Mouse (Mus musculus) MEL (cell line): ENCODE results near the gene Pi4kb. TPM values are rescaled to one million over a fixed set of nuclear protein-coding genes. Genes with fewer than 3 reads are reported as not detected.

ENCODE experiments used
- DNase-seq: peaks from one replicate; pipeline ENCODE4 v3.0.0; 2011; ENCODE audit warnings: low read depth, low spot score
- H3K27ac ChIP-seq: 2 replicates; pipeline ENCODE4 v1.5.1; 2012; ENCODE audit warnings: low read depth, mild to moderate bottlenecking, control low read depth, low read length, moderate library complexity; ENCODE audit not compliant: control insufficient read depth
- H3K27me3 ChIP-seq, 2 experiments: fragments of 150-350 bp in 1 of 2; sonication (generic) in 1 of 2; 2 replicates each; pipeline ENCODE4 v1.6.1; 2012; ENCODE audit warnings: low read length in 2 of 2, mild to moderate bottlenecking in 2 of 2, improper control_type of control experiment in 1 of 2, moderate library complexity in 1 of 2; ENCODE audit not compliant: insufficient read depth in 2 of 2, control insufficient read depth in 1 of 2
- H3K36me3 ChIP-seq, 2 experiments: 2 replicates each; pipeline ENCODE4 v1.6.1; 2012 to 2014; ENCODE audit warnings: low read length in 2 of 2, improper control_type of control experiment in 1 of 2, inconsistent platforms in 1 of 2, mild to moderate bottlenecking in 1 of 2; ENCODE audit not compliant: insufficient read depth in 2 of 2, control insufficient read depth in 1 of 2
- H3K4me1 ChIP-seq, 2 experiments: fragments of 150-350 bp in 1 of 2; sonication (generic) in 1 of 2; 2 replicates each; pipeline ENCODE4 v1.6.1; 2012; ENCODE audit warnings: low read length in 2 of 2, improper control_type of control experiment in 1 of 2, mild to moderate bottlenecking in 1 of 2; ENCODE audit not compliant: insufficient read depth in 2 of 2, control insufficient read depth in 1 of 2
- H3K4me3 ChIP-seq, 2 experiments: fragments of 150-350 bp in 1 of 2; sonication (generic) in 1 of 2; 2 replicates each; pipeline ENCODE4 v1.5.1; 2012; ENCODE audit warnings: low read depth in 2 of 2, low read length in 2 of 2, mild to moderate bottlenecking in 2 of 2, moderate library complexity in 2 of 2, control low read depth in 1 of 2, improper control_type of control experiment in 1 of 2; ENCODE audit not compliant: control insufficient read depth in 1 of 2, insufficient read depth in 1 of 2
- H3K79me2 ChIP-seq: 2 replicates; pipeline ENCODE4 v1.6.1; 2012; ENCODE audit warnings: mild to moderate bottlenecking, low read length, moderate library complexity; ENCODE audit not compliant: control insufficient read depth, poor library complexity, insufficient read depth
- H3K9ac ChIP-seq: 2 replicates; pipeline ENCODE4 v1.6.1; 2012; ENCODE audit warnings: low read depth, mild to moderate bottlenecking, control low read depth, low read length, moderate library complexity; ENCODE audit not compliant: control insufficient read depth, poor library complexity, severe bottlenecking
- H3K9me3 ChIP-seq: fragments of 150-350 bp; sonication (generic); replicated peaks from 2 replicates; pipeline ENCODE4 v1.6.1; 2012; ENCODE audit warnings: mild to moderate bottlenecking, low read length, improper control_type of control experiment, moderate library complexity; ENCODE audit not compliant: insufficient read depth
- BHLHE40 ChIP-seq: IDR thresholded peaks from 2 replicates; pipeline ENCODE4 v1.6.1; 2012; ENCODE audit warnings: low read depth, mild to moderate bottlenecking, inconsistent platforms, low read length, improper control_type of control experiment, borderline replicate concordance
- EP300 ChIP-seq, 2 experiments: IDR thresholded peaks; 2 replicates each; pipeline ENCODE4 v1.6.1; 2011; ENCODE audit warnings: improper control_type of control experiment in 2 of 2, low read length in 2 of 2, low read depth in 1 of 2, mild to moderate bottlenecking in 1 of 2
- ETS1 ChIP-seq: IDR thresholded peaks from 2 replicates; pipeline ENCODE4 v1.6.1; 2012; ENCODE audit warnings: low read depth, mild to moderate bottlenecking, inconsistent platforms, low read length, improper control_type of control experiment, moderate library complexity
- GATA1 ChIP-seq: IDR thresholded peaks from 2 replicates; pipeline ENCODE4 v1.6.1; 2011; ENCODE audit warnings: low read depth, low read length, improper control_type of control experiment
- HCFC1 ChIP-seq: IDR thresholded peaks from 2 replicates; pipeline ENCODE4 v1.6.1; 2012; ENCODE audit warnings: low read depth, mild to moderate bottlenecking, inconsistent platforms, low read length, improper control_type of control experiment, moderate library complexity
- JUND ChIP-seq: IDR thresholded peaks from 2 replicates; pipeline ENCODE4 v1.6.1; 2011; ENCODE audit warnings: low read depth, mild to moderate bottlenecking, improper control_type of control experiment, low read length
- MXI1 ChIP-seq: IDR thresholded peaks from 2 replicates; pipeline ENCODE4 v1.6.1; 2011; ENCODE audit warnings: mild to moderate bottlenecking, low read depth, low read length, improper control_type of control experiment
- MYC ChIP-seq: IDR thresholded peaks from 2 replicates; pipeline ENCODE4 v1.6.1; 2011; ENCODE audit warnings: low read depth, mild to moderate bottlenecking, low read length, improper control_type of control experiment, moderate library complexity
- POLR2A ChIP-seq, 2 experiments: IDR thresholded peaks; 2 replicates each; pipeline ENCODE4 v1.6.1; 2011 to 2012; ENCODE audit warnings: low read length in 2 of 2, mild to moderate bottlenecking in 2 of 2, control low read depth in 1 of 2, improper control_type of control experiment in 1 of 2, low read depth in 1 of 2, moderate library complexity in 1 of 2; ENCODE audit not compliant: control insufficient read depth in 1 of 2, insufficient read depth in 1 of 2, poor library complexity in 1 of 2
- POLR2AphosphoS2 ChIP-seq: IDR thresholded peaks from 2 replicates; pipeline ENCODE4 v1.6.1; 2011; ENCODE audit warnings: low read length, improper control_type of control experiment
- POLR2AphosphoS5 ChIP-seq: IDR thresholded peaks from 2 replicates; pipeline ENCODE4 v1.6.1; 2012; ENCODE audit warnings: low read depth, borderline replicate concordance, mild to moderate bottlenecking, inconsistent platforms, low read length, moderate library complexity, mixed read lengths
- RAD21 ChIP-seq: IDR thresholded peaks from 2 replicates; pipeline ENCODE4 v1.6.1; 2011; ENCODE audit warnings: mild to moderate bottlenecking, low read depth, low read length, improper control_type of control experiment
- SIN3A ChIP-seq: IDR thresholded peaks from 2 replicates; pipeline ENCODE4 v1.6.1; 2012; ENCODE audit warnings: low read length, improper control_type of control experiment, inconsistent platforms
- SMC3 ChIP-seq: IDR thresholded peaks from 2 replicates; pipeline ENCODE4 v1.6.1; 2011; ENCODE audit warnings: low read depth, low read length, improper control_type of control experiment
- TBP ChIP-seq: IDR thresholded peaks from 2 replicates; pipeline ENCODE4 v1.8.0; 2011; ENCODE audit warnings: low read depth, low read length, improper control_type of control experiment
- TCF12 ChIP-seq: IDR thresholded peaks from 2 replicates; pipeline ENCODE4 v1.6.1; 2014; ENCODE audit warnings: low read depth, mild to moderate bottlenecking, inconsistent platforms, low read length, improper control_type of control experiment, moderate library complexity
- UBTF ChIP-seq: IDR thresholded peaks from 2 replicates; pipeline ENCODE4 v1.6.1; 2012; ENCODE audit warnings: low read depth, mild to moderate bottlenecking, inconsistent platforms, low read length, improper control_type of control experiment, moderate library complexity, borderline replicate concordance; ENCODE audit not compliant: insufficient read depth
- USF1 ChIP-seq: IDR thresholded peaks from 2 replicates; pipeline ENCODE4 v1.6.1; 2014; ENCODE audit warnings: low read depth, mild to moderate bottlenecking, inconsistent platforms, low read length, improper control_type of control experiment, moderate library complexity
- ZC3H11A ChIP-seq: IDR thresholded peaks from 2 replicates; pipeline ENCODE4 v1.6.1; 2012; ENCODE audit warnings: low read depth, mild to moderate bottlenecking, inconsistent platforms, low read length, improper control_type of control experiment
- ZKSCAN1 ChIP-seq: IDR thresholded peaks from 2 replicates; pipeline ENCODE4 v1.6.1; 2012; ENCODE audit warnings: low read depth, mild to moderate bottlenecking, inconsistent platforms, low read length, improper control_type of control experiment, moderate library complexity
- ZMIZ1 ChIP-seq: IDR thresholded peaks from 2 replicates; pipeline ENCODE4 v1.6.1; 2012; ENCODE audit warnings: low read depth, mild to moderate bottlenecking, inconsistent platforms, low read length, improper control_type of control experiment, moderate library complexity
- ZNF384 ChIP-seq: IDR thresholded peaks from 2 replicates; pipeline ENCODE4 v1.6.1; 2012; ENCODE audit warnings: low read depth, mild to moderate bottlenecking, inconsistent platforms, low read length, improper control_type of control experiment
- polyA plus RNA-seq, 2 experiments: library from polyadenylated mRNA; stranded (reverse) in 1 of 2; unstranded in 1 of 2; fragments of >175 nt in 1 of 2; fragments of >200 nt in 1 of 2; gene quantifications; 2 replicates each; pipeline versions ENCODE4 v1.2.1 to v1.2.4; 2012; ENCODE audit warnings: low replicate concordance in 2 of 2, low read depth in 1 of 2; ENCODE audit not compliant: insufficient read length in 2 of 2, insufficient read depth in 1 of 2, missing spikeins in 1 of 2
- total RNA-seq: library from RNA; depleted of rRNA; stranded (reverse); fragments of 300-350 nt; gene quantifications from 2 replicates; pipeline ENCODE4 v1.2.3, GENCODE M21; 2012

The Pi4kb gene
- total and polyA plus RNA-seq, 3 experiments, result 45.0 to 56.7 TPM; not detected in 1

DNA sequence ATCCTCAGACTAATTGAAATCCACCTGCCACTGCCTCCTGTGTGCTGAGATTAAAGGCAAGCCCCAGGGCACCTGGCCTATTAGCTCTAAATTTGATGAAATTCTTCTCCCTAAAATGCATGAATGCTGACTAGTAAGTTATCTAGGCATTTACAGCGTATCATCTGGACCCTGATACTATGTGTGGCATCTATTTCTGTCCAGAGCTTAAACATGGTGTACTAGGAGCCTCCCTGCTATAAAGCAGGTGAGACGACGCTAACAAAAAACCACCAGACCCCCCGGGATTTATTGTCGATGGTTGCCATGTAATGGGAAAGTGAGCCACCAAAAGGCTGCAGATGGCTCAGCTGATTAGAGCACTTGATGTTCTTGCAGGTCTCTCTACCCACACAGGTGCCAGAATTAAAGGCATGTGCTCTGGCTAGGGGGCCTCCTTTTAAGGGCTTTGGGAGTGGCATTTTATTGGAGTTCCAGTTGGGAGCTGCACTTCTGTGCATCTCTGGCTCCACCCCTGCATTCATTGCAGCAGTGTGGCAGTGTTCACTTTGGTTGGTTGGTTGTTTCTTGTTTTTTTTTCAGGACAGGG lies 52.6 kb downstream of the Pi4kb start (continued):
- TF ChIP-seq UBTF (no peak), BHLHE40 (no peak), ZC3H11A (no peak), TCF12 (no peak), ZMIZ1 (no peak; the same call in 1 of the 2 replicates), POLR2AphosphoS2 (peak; percentile 76), EP300 (IDR thresholded peaks at IDR 0.05; ENCODE audit: low read depth in 1 of 2, low read length in 2 of 2) (no peak), ETS1 (no peak), POLR2A (IDR thresholded peaks at IDR 0.05; ENCODE audit: control insufficient read depth in 1 of 2, insufficient read depth in 1 of 2, low read depth in 1 of 2, low read length in 2 of 2, poor library complexity in 1 of 2) (peak in 1 of 2 experiments; percentile 38; a peak in 2 of 4 replicates), MYC (no peak), SMC3 (no peak), HCFC1 (no peak), GATA1 (no peak)

- Histone ChIP-seq H3K27me3 (no peaks in the 10 kb centered on the region), H3K4me3 (no peak overlapping the region), H3K9me3 (no peaks in the 10 kb centered on the region), H3K4me1 (peaks cover 9 to 13% of the 10 kb centered on the region in 2 experiments), H3K36me3 (peaks cover 9 to 10% of the 10 kb centered on the region in 2 experiments), H3K79me2 (no peaks in the 10 kb centered on the region), H3K9ac (no peak overlapping the region), H3K27ac (no peak overlapping the region)
- DNase-seq, result peak; percentile 38
- TF ChIP-seq POLR2AphosphoS5 (peak; percentile 44; the same call in 1 of the 2 replicates), ZNF384 (no peak), TBP (no peak), MXI1 (peak; percentile 47; the same call in 1 of the 2 replicates), SIN3A (peak; percentile 35; the same call in 1 of the 2 replicates), USF1 (peak; percentile 45; the same call in 1 of the 2 replicates), RAD21 (no peak), SMC3 (no peak), ETS1 (peak; percentile 80), ZKSCAN1 (no peak), JUND (no peak), TCF12 (no peak)
Observed at GRCm38 (mm10) chr3:95027701-95028100, 53.2 kb downstream of the Pi4kb start.
